Mouse (Mus musculus) B cell, adult 67 days (primary cell): ENCODE measurements around the gene Dvl1. TPM values are rescaled to one million over a fixed set of nuclear protein-coding genes. Genes with fewer than 3 reads are reported as not detected.

Experiments used
- total RNA-seq, 2 experiments: library from RNA; stranded (reverse); gene quantifications; 4 replicates each; pipeline ENCODE4 v1.2.4; 2023

Dvl1 gene
- 10 to 100 TPM; 63.8 to 68.9 TPM for total RNA-seq

GRCm38 (mm10) chr4:155846871-155847578 lies at the start of gene Dvl1:
Dvl1 (plus strand) TSS chr4:155847402.

GRCm38 (mm10) chr4:155802741-155803339 lies 44.4 kb upstream of the Dvl1 start, which contains the start of gene Mrpl20:
Mrpl20 (plus strand) TSS chr4:155802878.

GRCm38 (mm10) chr4:155811929-155812664 lies 35.1 kb upstream of the Dvl1 start, which contains the start of gene Ccnl2:
Ccnl2 (plus strand) TSS chr4:155812489.

GRCm38 (mm10) chr4:155831205-155831766 lies 15.9 kb upstream of the Dvl1 start, which contains the start of gene Aurkaip1:
Aurkaip1 (plus strand) TSS chr4:155831272.

GRCm38 (mm10) chr4:155839483-155839910 lies 7.7 kb upstream of the Dvl1 start, which contains the start of gene Mxra8:
Mxra8 (plus strand) TSS chr4:155839680.

GRCm38 (mm10) chr4:155863001-155863400 lies 15.8 kb downstream of the Dvl1 start, which contains the start of gene Tas1r3:
Tas1r3 (minus strand) TSS chr4:155863362.

GRCm38 (mm10) chr4:155869317-155870033 lies 22.3 kb downstream of the Dvl1 start, which contains the start of the genes Cptp and Ints11:
Cptp (minus strand) TSS chr4:155869440.
Ints11 (plus strand) TSS chr4:155869546.

GRCm38 (mm10) chr4:155891551-155892001 lies 44.4 kb downstream of the Dvl1 start, which contains the start of the genes Pusl1 and Acap3:
Pusl1 (minus strand) TSS chr4:155891781.
Acap3 (plus strand) TSS chr4:155891822.

Other genes with a start within 250 kb of the Dvl1 start
- 10 to 100 TPM; 24.5 to 30.3 TPM for gene Slc35e2, start 246.0 kb upstream of the Dvl1 start, total RNA-seq
- gene Cdk11b, start 222.5 kb upstream of the Dvl1 start, total RNA-seq = 100 to 1,000 TPM; 142 to 147 TPM
- gene Gm10563, start 202.0 kb upstream of the Dvl1 start, total RNA-seq = not detected
- not detected for gene Mmp23, start 194.0 kb upstream of the Dvl1 start, total RNA-seq
- gene Mib2, start 178.2 kb upstream of the Dvl1 start, total RNA-seq = 10 to 100 TPM; 45.4 to 47.4 TPM
- 1 to 10 TPM; 3.8 to 5.4 TPM for gene Fndc10, start 153.1 kb upstream of the Dvl1 start, total RNA-seq
- gene Ssu72, start 142.6 kb upstream of the Dvl1 start, total RNA-seq = 10 to 100 TPM; 78.2 to 97.2 TPM
- gene Tmem240, start 112.6 kb upstream of the Dvl1 start, total RNA-seq = under 1 TPM; 0.52 to 0.65 TPM
- gene Atad3a, start 86.3 kb upstream of the Dvl1 start, total RNA-seq = 10 to 100 TPM; 49.7 to 54.5 TPM
- gene Vwa1, start 72.7 kb upstream of the Dvl1 start, total RNA-seq = not detected
- not detected for gene Tmem88b, start 61.5 kb upstream of the Dvl1 start, total RNA-seq
- not detected for gene Ankrd65, start 57.0 kb upstream of the Dvl1 start, total RNA-seq
- gene Mrpl20, start 44.5 kb upstream of the Dvl1 start, total RNA-seq = 10 to 100 TPM; 36.1 to 46.0 TPM
- gene Ccnl2, start 34.9 kb upstream of the Dvl1 start, total RNA-seq = 100 to 1,000 TPM; 234 to 257 TPM
- 10 to 100 TPM; 69.6 to 73.2 TPM for gene Aurkaip1, start 16.1 kb upstream of the Dvl1 start, total RNA-seq
- gene Mxra8, start 7.7 kb upstream of the Dvl1 start, total RNA-seq = 10 to 100 TPM; 11.4 to 16.3 TPM
- gene Tas1r3, start 16.0 kb downstream of the Dvl1 start, total RNA-seq = 1 to 10 TPM; 1.3 to 2.1 TPM
- gene Cptp, start 22.0 kb downstream of the Dvl1 start, total RNA-seq = 10 to 100 TPM; 13.3 to 18.2 TPM
- 10 to 100 TPM; 56.0 to 56.7 TPM for gene Ints11, start 22.1 kb downstream of the Dvl1 start, total RNA-seq
- gene Pusl1, start 44.4 kb downstream of the Dvl1 start, total RNA-seq = 10 to 100 TPM; 24.5 to 24.6 TPM
- 10 to 100 TPM; 68.7 to 74.2 TPM for gene Acap3, start 44.4 kb downstream of the Dvl1 start, total RNA-seq
- gene Ube2j2, start 96.4 kb downstream of the Dvl1 start, total RNA-seq = 100 to 1,000 TPM in 1 of 2 experiments, 10 to 100 TPM in 1; 98.5 to 126 TPM
- 1 to 10 TPM; 3.7 to 3.9 TPM for gene C1qtnf12, start 114.9 kb downstream of the Dvl1 start, total RNA-seq
- 1 to 10 TPM; 2.9 to 3.8 TPM for gene B3galt6, start 145.2 kb downstream of the Dvl1 start, total RNA-seq
- 100 to 1,000 TPM; 124 to 134 TPM for gene Sdf4, start 145.5 kb downstream of the Dvl1 start, total RNA-seq
- 10 to 100 TPM in 1 of 2 experiments, 1 to 10 TPM in 1; 3.7 to 11.2 TPM for gene Tnfrsf4, start 166.4 kb downstream of the Dvl1 start, total RNA-seq
- gene Tnfrsf18, start 178.8 kb downstream of the Dvl1 start, total RNA-seq = 10 to 100 TPM; 15.0 to 17.0 TPM
- not detected for gene Ttll10, start 212.0 kb downstream of the Dvl1 start, total RNA-seq